Mouse (Mus musculus) left cerebral cortex, adult 8-10 months (tissue): ENCODE results near the gene Gm15737. TPM values are rescaled to one million over a fixed set of nuclear protein-coding genes. Genes with fewer than 3 reads are reported as not detected.

Source experiments
- DNase-seq, 2 experiments: peaks; one replicate each; pipeline ENCODE4 v3.0.0; 2022; ENCODE audit warnings: low spot score in 2 of 2
- total RNA-seq, 4 experiments: library from RNA; stranded (reverse); gene quantifications; 2 replicates each; pipeline ENCODE4 v1.2.4; 2022

The Gm15737 gene
- under 1 TPM in 1 of 4 experiments, not detected in 3; 0.06 TPM for total RNA-seq

- no peak for DNase-seq
Measured at GRCm38 (mm10) chr6:92869089-92869581, at the start of gene Gm15737. Gene Gm15737 (plus strand): TSS chr6:92869357.

- no peak for DNase-seq
Measured at GRCm38 (mm10) chr6:92821606-92822005, 47.6 kb upstream of the Gm15737 start.

- no peak for DNase-seq
Measured at GRCm38 (mm10) chr6:92822006-92822405, 47.2 kb upstream of the Gm15737 start.

GRCm38 (mm10) chr6:92823991-92824390 lies 45.2 kb upstream of the Gm15737 start:
- DNase-seq = no peak

GRCm38 (mm10) chr6:92826561-92826960 lies 42.6 kb upstream of the Gm15737 start:
- DNase-seq = no peak

GRCm38 (mm10) chr6:92827360-92827759 lies 41.8 kb upstream of the Gm15737 start:
- DNase-seq = no peak

- DNase-seq = no peak
Measured at GRCm38 (mm10) chr6:92829148-92829547, 40.0 kb upstream of the Gm15737 start.

GRCm38 (mm10) chr6:92831106-92831505 lies 38.1 kb upstream of the Gm15737 start:
- DNase-seq = no peak

- DNase-seq = no peak
Measured at GRCm38 (mm10) chr6:92842000-92842399, 27.2 kb upstream of the Gm15737 start.

GRCm38 (mm10) chr6:92843474-92843873 lies 25.7 kb upstream of the Gm15737 start:
- DNase-seq = no peak

GRCm38 (mm10) chr6:92845898-92846297 lies 23.3 kb upstream of the Gm15737 start:
- DNase-seq = no peak

- no peak for DNase-seq
Measured at GRCm38 (mm10) chr6:92846614-92847013, 22.5 kb upstream of the Gm15737 start.

GRCm38 (mm10) chr6:92849208-92849607 lies 19.9 kb upstream of the Gm15737 start:
- no peak for DNase-seq

- peak; percentile 9 to 76 for DNase-seq
Measured at GRCm38 (mm10) chr6:92850250-92850649, 18.9 kb upstream of the Gm15737 start.

- DNase-seq = no peak
Measured at GRCm38 (mm10) chr6:92854873-92855272, 14.3 kb upstream of the Gm15737 start.

GRCm38 (mm10) chr6:92857761-92858160 lies 11.4 kb upstream of the Gm15737 start:
- DNase-seq = no peak

GRCm38 (mm10) chr6:92858721-92859510 lies 10.2 kb upstream of the Gm15737 start:
- no peak for DNase-seq

- no peak for DNase-seq
Measured at GRCm38 (mm10) chr6:92860285-92860912, 8.8 kb upstream of the Gm15737 start.

GRCm38 (mm10) chr6:92862599-92862998 lies 6.6 kb upstream of the Gm15737 start:
- no peak for DNase-seq

- peak in 1 of 2 experiments; percentile 7 for DNase-seq
Measured at GRCm38 (mm10) chr6:92869582-92870219, 544 bp downstream of the Gm15737 start.

GRCm38 (mm10) chr6:92871813-92872212 lies 2.7 kb downstream of the Gm15737 start:
- DNase-seq = no peak

GRCm38 (mm10) chr6:92872766-92873165 lies 3.6 kb downstream of the Gm15737 start:
- no peak for DNase-seq
